Mouse (Mus musculus): Measurements from ENCODE around the gene Gpha2. TPM values are rescaled to one million over a fixed set of nuclear protein-coding genes. Genes with fewer than 3 reads are reported as not detected.

Gene Gpha2
- polyA plus RNA-seq, 1 experiment: not detected

- TF ChIP-seq POLR2A (IDR thresholded peaks at IDR 0.05; ENCODE audit: borderline replicate concordance, insufficient read depth, low read length): no peak
- TF ChIP-seq CTCF (IDR thresholded peaks at IDR 0.05; ENCODE audit: borderline replicate concordance, insufficient read depth, low read depth, low read length): no peak
Observed at GRCm38 (mm10) chr19:6218606-6219005, 7.6 kb upstream of the Gpha2 start.

GRCm38 (mm10) chr19:6226763-6227162 lies 583 bp downstream of the Gpha2 start:
- no peaks in the 10 kb centered on the region for H3K27me3 ChIP-seq (ENCODE audit: control insufficient read depth, insufficient read depth, low read length)
- H3K4me3 ChIP-seq (replicated peaks; ENCODE audit: insufficient read depth, low read depth, low read length): no peak overlapping the region
- H3K27ac ChIP-seq (ENCODE audit: insufficient read depth, low read length): no peak overlapping the region
- DNase-seq: peak in 1 of 2 experiments; percentile 34
- TF ChIP-seq CTCF (IDR thresholded peaks at IDR 0.05; ENCODE audit: borderline replicate concordance, insufficient read depth, low read depth, low read length): no peak
- no peak for TF ChIP-seq POLR2A (IDR thresholded peaks at IDR 0.05; ENCODE audit: borderline replicate concordance, insufficient read depth, low read length)
- H3K4me1 ChIP-seq (ENCODE audit: control insufficient read depth, insufficient read depth, low read length): peaks cover 18% of the 10 kb centered on the region
- 76% methylated on average over 14 of the region's 14 CpGs for WGBS

More at GRCm38 (mm10) chr19:6218606-6219005, 7.6 kb upstream of the Gpha2 start:
- H3K27me3 ChIP-seq (ENCODE audit: control insufficient read depth, insufficient read depth, low read length): no peaks in the 10 kb centered on the region
- no peaks in the 10 kb centered on the region for H3K4me1 ChIP-seq (ENCODE audit: control insufficient read depth, insufficient read depth, low read length)
- no peak overlapping the region for H3K27ac ChIP-seq (ENCODE audit: insufficient read depth, low read length)
- DNase-seq: no peak
- 73% methylated on average over 6 of the region's 6 CpGs for WGBS
- H3K4me3 ChIP-seq (replicated peaks; ENCODE audit: insufficient read depth, low read depth, low read length): no peak overlapping the region

- peaks cover 18% of the 10 kb centered on the region for H3K4me1 ChIP-seq (ENCODE audit: control insufficient read depth, insufficient read depth, low read length)
- TF ChIP-seq CTCF (IDR thresholded peaks at IDR 0.05; ENCODE audit: borderline replicate concordance, insufficient read depth, low read depth, low read length) (no peak), POLR2A (IDR thresholded peaks at IDR 0.05; ENCODE audit: borderline replicate concordance, insufficient read depth, low read length) (no peak)
- no peaks in the 10 kb centered on the region for H3K27me3 ChIP-seq (ENCODE audit: control insufficient read depth, insufficient read depth, low read length)
- no peak overlapping the region for H3K4me3 ChIP-seq (replicated peaks; ENCODE audit: insufficient read depth, low read depth, low read length)
- peak in 1 of 2 experiments; percentile 34 for DNase-seq
- no peak overlapping the region for H3K27ac ChIP-seq (ENCODE audit: insufficient read depth, low read length)
- WGBS: 46% methylated on average over 4 of the region's 4 CpGs
Observed at GRCm38 (mm10) chr19:6227864-6228263, 1.7 kb downstream of the Gpha2 start.

- no peak for TF ChIP-seq POLR2A (IDR thresholded peaks at IDR 0.05; ENCODE audit: borderline replicate concordance, insufficient read depth, low read length)
- WGBS: 56% methylated on average over 4 of the region's 4 CpGs
- no peak overlapping the region for H3K27ac ChIP-seq (ENCODE audit: insufficient read depth, low read length)
- no peaks in the 10 kb centered on the region for H3K27me3 ChIP-seq (ENCODE audit: control insufficient read depth, insufficient read depth, low read length)
- H3K4me3 ChIP-seq (replicated peaks; ENCODE audit: insufficient read depth, low read depth, low read length): no peak overlapping the region
- DNase-seq: peak; percentile 62 to 64
- peaks cover 28% of the 10 kb centered on the region for H3K4me1 ChIP-seq (ENCODE audit: control insufficient read depth, insufficient read depth, low read length)
Observed at GRCm38 (mm10) chr19:6230411-6230810, 4.2 kb downstream of the Gpha2 start.

GRCm38 (mm10) chr19:6231036-6231435 lies 4.9 kb downstream of the Gpha2 start:
- TF ChIP-seq CTCF (IDR thresholded peaks at IDR 0.05; ENCODE audit: borderline replicate concordance, insufficient read depth, low read depth, low read length) (no peak), POLR2A (IDR thresholded peaks at IDR 0.05; ENCODE audit: borderline replicate concordance, insufficient read depth, low read length) (no peak)
- H3K27ac ChIP-seq (ENCODE audit: insufficient read depth, low read length): no peak overlapping the region
- 13% methylated on average over 2 of the region's 2 CpGs for WGBS
- H3K4me1 ChIP-seq (ENCODE audit: control insufficient read depth, insufficient read depth, low read length): peaks cover 28% of the 10 kb centered on the region
- H3K4me3 ChIP-seq (replicated peaks; ENCODE audit: insufficient read depth, low read depth, low read length): no peak overlapping the region
- no peaks in the 10 kb centered on the region for H3K27me3 ChIP-seq (ENCODE audit: control insufficient read depth, insufficient read depth, low read length)
- DNase-seq: peak; percentile 27 to 53

GRCm38 (mm10) chr19:6233647-6234046 lies 7.5 kb downstream of the Gpha2 start:
- no peak for TF ChIP-seq POLR2A (IDR thresholded peaks at IDR 0.05; ENCODE audit: borderline replicate concordance, insufficient read depth, low read length)
- no peak for TF ChIP-seq CTCF (IDR thresholded peaks at IDR 0.05; ENCODE audit: borderline replicate concordance, insufficient read depth, low read depth, low read length)
- no peaks in the 10 kb centered on the region for H3K27me3 ChIP-seq (ENCODE audit: control insufficient read depth, insufficient read depth, low read length)
- H3K27ac ChIP-seq (ENCODE audit: insufficient read depth, low read length): no peak overlapping the region
- 66% methylated on average over 16 of the region's 16 CpGs for WGBS
- H3K4me3 ChIP-seq (replicated peaks; ENCODE audit: insufficient read depth, low read depth, low read length): peak overlapping the region; percentile 44
- peak in 1 of 2 experiments; percentile 12 for DNase-seq
- H3K4me1 ChIP-seq (ENCODE audit: control insufficient read depth, insufficient read depth, low read length): peaks cover 24% of the 10 kb centered on the region

GRCm38 (mm10) chr19:6234337-6235083 lies 8.3 kb downstream of the Gpha2 start:
- Histone ChIP-seq H3K4me1 (ENCODE audit: control insufficient read depth, insufficient read depth, low read length) (peaks cover 24% of the 10 kb centered on the region), H3K27ac (ENCODE audit: insufficient read depth, low read length) (0 out of 2 replicates have a peak overlapping the region, but pooled peaks have one; percentile 74), H3K27me3 (ENCODE audit: control insufficient read depth, insufficient read depth, low read length) (no peaks in the 10 kb centered on the region), H3K4me3 (replicated peaks; ENCODE audit: insufficient read depth, low read depth, low read length) (peak overlapping the region; percentile 91)
- TF ChIP-seq POLR2A (IDR thresholded peaks at IDR 0.05; ENCODE audit: borderline replicate concordance, insufficient read depth, low read length) (no peak), CTCF (IDR thresholded peaks at IDR 0.05; ENCODE audit: borderline replicate concordance, insufficient read depth, low read depth, low read length) (no peak)
- peak; percentile 50 to 51 for DNase-seq
- 21% methylated on average over 11 of the region's 11 CpGs for WGBS

Data from cerebellum, adult 2 months (tissue).